Mouse (Mus musculus) brain, embryonic 14.5 days (tissue): ENCODE results near the gene Hbp1.

Experiments
- CTCF ChIP-seq: fragments of 200-500 bp; IDR thresholded peaks from 2 replicates; pipeline ENCODE4 v1.5.1; 2012; ENCODE audit warnings: inconsistent platforms, mild to moderate bottlenecking, moderate library complexity, borderline replicate concordance; ENCODE audit not compliant: insufficient read depth, insufficient read length; ENCODE audit errors: extremely low read depth
- POLR2A ChIP-seq: fragments of 200-500 bp; IDR thresholded peaks from 2 replicates; pipeline ENCODE4 v1.6.1; 2012; ENCODE audit warnings: mild to moderate bottlenecking, inconsistent platforms, borderline replicate concordance; ENCODE audit not compliant: poor library complexity, insufficient read depth, insufficient read length, severe bottlenecking; ENCODE audit errors: extremely low read depth

GRCm38 (mm10) chr12:31990575-31990974 is 40.2 kb upstream of the Hbp1 start:
- TF ChIP-seq CTCF (no peak), POLR2A (no peak)
